Mouse (Mus musculus): ENCODE data around the gene Olfr180.

Gene Olfr180

DNA sequence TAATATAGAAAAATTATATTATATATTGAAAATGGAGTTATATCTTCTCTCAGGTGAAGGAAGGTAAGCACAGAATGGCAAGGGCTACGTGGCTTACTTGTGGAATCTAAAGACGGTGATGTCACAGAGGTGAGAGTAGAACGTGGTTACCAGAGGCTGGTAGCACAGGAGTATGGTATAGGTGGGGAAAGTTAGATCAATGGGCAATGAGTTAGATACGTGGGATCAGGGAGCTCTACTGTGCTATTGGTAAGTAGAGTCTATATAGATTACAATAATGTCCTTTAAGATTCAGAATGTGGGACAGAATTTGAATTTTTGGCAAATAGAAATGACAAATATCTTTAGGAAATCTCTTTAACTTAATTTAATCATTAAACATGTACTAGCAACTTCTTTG, at the start of gene Olfr180:
TSS of gene Olfr180 (minus strand) at position 101 of the 400 bp plus-strand sequence.
- no peak for DNase-seq (ENCODE audit: low spot score in 2 of 2)

DNA sequence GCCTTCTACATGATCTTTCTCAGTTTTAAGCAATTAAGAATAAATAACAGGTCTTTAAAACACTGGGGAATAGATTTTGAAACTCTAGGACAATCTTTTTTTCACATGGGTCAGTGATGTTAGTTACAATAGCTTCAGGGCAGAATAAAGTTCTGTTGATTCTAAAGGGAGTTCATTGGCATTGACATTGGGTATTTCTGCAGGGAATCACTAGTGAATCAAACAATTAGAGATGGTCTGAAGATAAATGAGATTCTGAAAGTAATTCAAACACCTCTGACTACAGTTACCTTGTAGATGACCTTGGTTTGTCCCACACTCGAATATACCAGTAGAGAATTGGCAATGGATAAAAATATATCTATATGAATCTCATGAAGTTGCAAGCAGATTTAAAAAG, 537 bp downstream of the Olfr180 start, which contains the start of gene Olfr181:
TSS of gene Olfr181 (minus strand) at position 101 of the 400 bp plus-strand sequence.
- no peak for DNase-seq (ENCODE audit: low spot score in 2 of 2)

DNA sequence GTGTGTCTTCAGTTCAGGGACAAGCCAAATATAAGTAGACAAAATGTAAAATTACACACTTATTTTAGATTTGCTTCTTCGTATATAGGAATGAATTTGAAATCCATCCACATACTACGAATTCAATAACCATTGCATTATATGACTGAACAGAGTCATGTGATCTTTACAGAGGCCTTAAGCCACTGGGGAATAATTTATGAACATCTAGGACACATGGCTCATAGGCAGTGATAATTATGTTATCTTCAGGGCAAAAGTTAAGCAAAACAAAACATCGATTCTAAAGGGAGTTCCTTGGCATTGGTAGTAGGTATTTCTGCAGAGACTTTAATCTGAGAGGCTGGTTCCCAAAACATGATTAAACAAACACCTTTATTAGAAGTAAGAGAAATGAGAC, 37.2 kb downstream of the Olfr180 start, which contains the start of gene Olfr178:
TSS of gene Olfr178 (minus strand) at position 101 of the 400 bp plus-strand sequence.
- DNase-seq (ENCODE audit: low spot score in 2 of 2), result no peak

DNA sequence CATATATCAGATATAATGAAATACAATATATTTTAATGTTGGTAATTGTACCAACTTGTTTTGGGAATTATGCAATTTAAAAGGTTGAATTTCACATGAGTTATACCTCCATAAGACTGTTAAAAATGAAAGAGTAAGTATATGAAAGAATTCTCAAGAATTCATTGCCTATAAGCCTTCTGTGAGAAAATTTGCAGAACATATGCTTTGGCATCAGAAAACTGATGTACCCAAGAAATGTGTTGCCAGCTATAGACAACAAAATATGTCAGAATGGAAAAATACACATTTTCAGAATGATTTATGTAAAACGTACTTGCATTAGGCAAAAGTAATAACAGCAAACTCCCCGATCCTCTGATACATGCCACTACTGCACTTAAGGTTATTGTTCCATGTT, 44.8 kb downstream of the Olfr180 start:
- DNase-seq (ENCODE audit: low spot score in 2 of 2), result no peak

DNA sequence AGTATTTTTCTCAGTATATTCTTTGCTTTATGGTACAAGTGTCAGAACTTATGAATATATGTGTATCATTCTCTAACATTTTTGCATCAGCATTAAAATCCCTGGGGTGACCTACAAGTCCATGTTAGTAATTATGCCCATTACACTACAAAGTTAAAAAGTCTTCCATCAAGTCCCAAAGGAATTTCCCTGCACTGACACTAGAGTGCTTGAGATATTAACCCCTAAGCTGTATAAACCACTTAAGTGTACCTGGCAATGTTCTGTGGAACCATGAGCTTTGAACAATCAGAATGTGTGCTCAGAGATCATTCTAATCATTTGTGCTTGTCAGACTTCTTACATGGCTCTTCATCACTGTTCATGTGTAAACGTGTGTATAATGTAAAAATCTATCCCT, 54.5 kb downstream of the Olfr180 start, which contains the start of gene Olfr177:
TSS of gene Olfr177 (minus strand) at position 101 of the 400 bp plus-strand sequence.
- no peak for DNase-seq (ENCODE audit: low spot score in 2 of 2)

All from urinary bladder, adult 18-20 months (tissue).